Mouse (Mus musculus) kidney, postnatal 4 days (tissue): ENCODE measurements around the gene Vmn1r11.

Experiments used
- DNase-seq, 2 experiments: peaks; one replicate each; pipeline ENCODE4 v3.0.0; 2021; ENCODE audit warnings: mixed read lengths in 2 of 2

Vmn1r11 gene

DNA sequence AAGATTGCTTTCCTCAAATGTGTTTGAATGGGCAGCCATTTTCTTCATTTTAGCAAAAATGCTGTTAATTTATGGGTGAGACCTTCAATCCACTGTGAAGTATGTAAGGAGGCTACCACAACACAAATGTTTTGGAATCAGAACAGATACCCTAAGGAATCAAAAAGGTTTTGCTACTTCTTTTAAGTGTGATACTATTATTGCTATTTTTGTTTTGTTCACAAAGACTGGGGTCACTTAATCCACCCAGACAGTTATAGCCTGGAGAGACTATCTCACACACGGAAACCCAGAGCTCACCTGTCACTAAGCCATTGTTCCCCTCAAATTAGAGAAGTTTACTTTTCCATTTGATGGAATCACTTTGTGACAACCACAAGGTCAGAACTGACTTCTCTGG is at the start of gene Vmn1r11:
Vmn1r11 (plus strand) TSS at position 301 of the 400 bp plus-strand sequence.
- no peak for DNase-seq

DNA sequence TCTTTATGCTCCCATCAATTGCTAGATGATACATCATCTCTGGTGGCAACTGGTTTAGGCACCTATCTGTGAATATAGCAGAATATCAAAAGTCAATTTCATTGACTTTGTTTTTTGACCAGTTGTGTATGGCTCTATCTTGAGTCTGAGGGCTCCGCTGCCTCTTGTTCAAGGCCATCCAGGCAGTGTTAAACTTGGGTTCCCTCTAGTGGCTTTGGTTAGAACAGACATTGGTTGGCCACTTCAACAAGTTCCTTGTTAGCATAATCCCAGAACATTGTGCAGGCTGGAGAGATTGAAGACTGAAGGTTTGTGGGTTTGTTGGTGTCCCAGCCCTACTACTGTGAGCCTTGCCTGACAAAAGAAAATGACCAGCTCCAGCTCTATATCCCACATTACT is 26.9 kb upstream of the Vmn1r11 start:
- no peak for DNase-seq

- no peak for DNase-seq
Measured at GRCm38 (mm10) chr6:57109154-57109553, 24.1 kb upstream of the Vmn1r11 start, which contains the start of gene Vmn1r10. Gene Vmn1r10, plus strand, starts transcription at chr6:57109454.

GRCm38 (mm10) chr6:57156619-57157018 is 23.4 kb downstream of the Vmn1r11 start, which contains the start of gene Vmn1r12:
Gene Vmn1r12, plus strand, starts transcription at chr6:57156919.
- DNase-seq, result no peak
